Mouse (Mus musculus) heart, adult 2 months (tissue): ENCODE results near the gene Eif4h.

Experiments
- CTCF ChIP-seq: fragments of 200-600 bp; IDR thresholded peaks from 2 replicates; pipeline ENCODE4 v1.8.1; 2022; ENCODE audit warnings: antibody characterized with exemption, mild to moderate bottlenecking, moderate library complexity
- EP300 ChIP-seq: fragments of 200-500 bp; IDR thresholded peaks from 2 replicates; pipeline ENCODE4 v1.6.1; 2011; ENCODE audit warnings: low read depth, low read length, control low read depth; ENCODE audit not compliant: insufficient read depth
- POLR2A ChIP-seq: fragments of 200-500 bp; IDR thresholded peaks from 2 replicates; pipeline ENCODE4 v1.6.1; 2011; ENCODE audit warnings: mild to moderate bottlenecking, low read depth, low read length, control low read depth; ENCODE audit not compliant: insufficient read depth

- TF ChIP-seq CTCF = no peak
- TF ChIP-seq POLR2A = no peak
- no peak for TF ChIP-seq EP300
Observed at GRCm38 (mm10) chr5:134638461-134639268, 625 bp downstream of the Eif4h start.
